Mouse (Mus musculus): ENCODE data around the gene Adgrf1.

GRCm38 (mm10) chr17:43277223-43277622 is 7.1 kb downstream of the Adgrf1 start:
- TF ChIP-seq POLR2A (IDR thresholded peaks at IDR 0.05; ENCODE audit: insufficient read depth, low read length), result no peak
- TF ChIP-seq CTCF (IDR thresholded peaks at IDR 0.05; ENCODE audit: low read depth, low read length), result no peak
